Mouse (Mus musculus) left cerebral cortex, postnatal 36 days (tissue): ENCODE measurements at regions not wholly inside any gene's neighbourhood (a gene's known extent, or its start where the extent isn't known, plus 50 kb on each side); places are given as distances from the start of the nearest gene placed in this dataset.

Experiments
- DNase-seq, 2 experiments: peaks; one replicate each; pipeline ENCODE4 v3.0.0; 2021 to 2022; ENCODE audit warnings: low spot score in 2 of 2, mixed read lengths in 1 of 2
- intact Hi-C: fragments of 180-260 bp; cut with DNase I; formaldehyde crosslinking; loops from one replicate; pipeline ENCODE4 v1.15.1; 2025

GRCm38 (mm10) chr11:90802569-90803363, 114.6 kb upstream of the Tom1l1 start:
- DNase-seq = no peak
- intact Hi-C loops = no loop called here

- intact Hi-C loops = no loop called here
- DNase-seq = no peak
These were observed 109.4 kb upstream of the Tom1l1 start for GRCm38 (mm10) chr11:90797577-90797976.

GRCm38 (mm10) chr11:90783537-90783936, 95.4 kb upstream of the Tom1l1 start:
- DNase-seq = no peak
- intact Hi-C loops = no loop called here

GRCm38 (mm10) chr11:90782975-90783374, 94.8 kb upstream of the Tom1l1 start:
- intact Hi-C loops = no loop called here
- DNase-seq = peak; percentile 11

- intact Hi-C loops = no loop called here
- DNase-seq = no peak
These were observed 87.6 kb upstream of the Tom1l1 start for GRCm38 (mm10) chr11:90775752-90776151.

- DNase-seq = no peak
- intact Hi-C loops = no loop called here
These were observed 67.8 kb upstream of the Tom1l1 start for GRCm38 (mm10) chr11:90755981-90756380.

- intact Hi-C loops = no loop called here
- no peak for DNase-seq
These were observed 60.3 kb upstream of the Tom1l1 start for GRCm38 (mm10) chr11:90748448-90748847.

- DNase-seq = no peak
- intact Hi-C loops = no loop called here
These were observed 53.9 kb upstream of the Tom1l1 start for GRCm38 (mm10) chr11:90741952-90742617.

- no peak for DNase-seq
- intact Hi-C loops = no loop called here
These were observed 51.3 kb upstream of the Tom1l1 start for GRCm38 (mm10) chr11:90739501-90739900.

GRCm38 (mm10) chr11:90738741-90739140, 50.6 kb upstream of the Tom1l1 start:
- intact Hi-C loops = no loop called here
- no peak for DNase-seq
